ENCODE assay signal across 10 mouse cellular contexts in the genomic region with DNA sequence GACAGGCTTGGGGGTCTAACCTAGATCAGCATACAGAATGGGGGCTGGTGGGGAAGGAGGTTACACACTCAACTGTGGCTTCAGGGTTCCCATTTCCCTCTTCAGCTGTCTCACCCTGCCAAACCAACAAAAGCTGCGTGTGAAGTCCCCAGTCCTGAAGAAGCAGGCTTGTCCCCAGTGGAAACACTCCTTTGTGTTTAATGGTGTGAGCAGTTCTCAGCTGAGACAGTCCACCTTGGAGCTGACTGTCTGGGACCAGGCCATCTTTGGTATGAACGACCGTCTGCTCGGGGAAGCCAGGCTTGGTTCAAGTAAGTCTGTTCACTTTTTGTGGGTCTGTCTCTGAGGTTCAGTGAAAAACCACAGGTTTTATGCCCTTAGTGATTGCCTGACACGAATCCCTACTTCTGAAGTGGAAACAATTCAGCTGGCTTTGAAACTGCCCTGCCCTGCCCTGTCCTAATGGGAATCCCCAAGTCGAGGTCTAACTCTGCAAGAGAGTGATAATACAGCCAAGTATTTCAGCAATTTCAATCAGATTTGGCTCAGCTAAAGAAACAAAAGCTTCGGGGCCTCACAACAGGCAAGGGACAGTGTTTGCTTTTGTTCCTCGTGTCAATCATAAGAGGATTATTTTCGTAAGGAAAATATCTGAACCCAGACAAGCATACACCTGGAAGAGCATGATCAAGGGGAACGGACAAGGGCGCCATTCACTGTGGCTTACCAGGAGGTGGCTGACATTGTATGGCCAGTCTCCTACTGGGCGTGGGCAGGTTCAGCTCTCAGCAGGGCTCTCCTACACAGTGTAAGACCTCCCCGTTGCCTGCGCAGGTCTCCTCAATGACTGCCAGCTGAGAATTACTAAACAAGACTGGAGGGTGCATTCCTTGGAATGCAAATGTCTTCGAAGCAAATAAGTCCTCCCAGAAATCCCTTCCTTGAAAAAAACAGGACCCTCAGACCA. TPM values are rescaled to one million over a fixed set of nuclear protein-coding genes. Genes with fewer than 3 reads are reported as not detected.
DNase-seq lines count a peak whose midpoint lies in the region; ATAC-seq and TF ChIP-seq lines count a peak whose summit lies in the region.
"Had no signal": no experiment of that assay in that cellular context is flagged by ENCODE, and none has a peak within 500 bp of the region (broad histone marks: within the 10 kb centered on the region; RNA-seq: fewer than 3 reads in every experiment).

No protein-coding gene starts in this region.

- no peaks in the 10 kb centered on the region for H3K27me3 ChIP-seq in hindbrain, embryonic 13.5 days
- no peaks in the 10 kb centered on the region for H3K27me3 ChIP-seq in hindbrain, embryonic 12.5 days
- H3K27me3 ChIP-seq in thymus, adult 2 months (ENCODE audit: control insufficient read depth, insufficient read depth, low read length) = no peaks in the 10 kb centered on the region
- no peaks in the 10 kb centered on the region for H3K27me3 ChIP-seq in forebrain, postnatal 0 days (ENCODE audit: insufficient read depth, low read length)
- H3K27me3 ChIP-seq in cerebellum, adult 2 months (ENCODE audit: control insufficient read depth, insufficient read depth, low read length) = no peaks in the 10 kb centered on the region
- H3K27me3 ChIP-seq: CH12.LX had no signal

- no peak overlapping the region for H3K4me3 ChIP-seq in hindbrain, embryonic 13.5 days
- H3K4me3 ChIP-seq in hindbrain, embryonic 12.5 days = no peak overlapping the region
- no peak overlapping the region for H3K4me3 ChIP-seq in thymus, adult 2 months (ENCODE audit: control insufficient read depth, insufficient read depth, low read length)
- H3K4me3 ChIP-seq in forebrain, postnatal 0 days (ENCODE audit: low read depth, low read length) = no peak overlapping the region
- H3K4me3 ChIP-seq in cerebellum, adult 2 months (replicated peaks; ENCODE audit: insufficient read depth, low read depth, low read length) = no peak overlapping the region

- H3K4me1 ChIP-seq in hindbrain, embryonic 13.5 days (replicated peaks) = peaks cover 31% of the 10 kb centered on the region
- H3K4me1 ChIP-seq in hindbrain, embryonic 12.5 days = peaks cover 29% of the 10 kb centered on the region
- H3K4me1 ChIP-seq in thymus, adult 2 months (replicated peaks; ENCODE audit: control insufficient read depth, insufficient read depth, low read length) = peaks cover 17% of the 10 kb centered on the region
- 0 out of 2 replicates have a peak, but pooled peaks cover 4% of the 10 kb centered on the region for H3K4me1 ChIP-seq in forebrain, postnatal 0 days (ENCODE audit: insufficient read depth)
- no peaks in the 10 kb centered on the region for H3K4me1 ChIP-seq in cerebellum, adult 2 months (ENCODE audit: control insufficient read depth, insufficient read depth, low read length)

- H3K9me3 ChIP-seq in hindbrain, embryonic 13.5 days = no peaks in the 10 kb centered on the region
- H3K9me3 ChIP-seq in hindbrain, embryonic 12.5 days (replicated peaks) = no peaks in the 10 kb centered on the region; the same call in 1 of the 2 replicates
- no peaks in the 10 kb centered on the region for H3K9me3 ChIP-seq in forebrain, postnatal 0 days (ENCODE audit: low read length)

- no peak overlapping the region for H3K9ac ChIP-seq in hindbrain, embryonic 13.5 days
- H3K9ac ChIP-seq in hindbrain, embryonic 12.5 days = no peak overlapping the region
- H3K9ac ChIP-seq in forebrain, postnatal 0 days = no peak overlapping the region

- ATAC-seq in hindbrain, embryonic 13.5 days (ENCODE audit: low FRiP score) = no peak
- ATAC-seq in hindbrain, embryonic 12.5 days (ENCODE audit: low FRiP score) = no peak
- 0 out of 2 replicates have a peak, but pooled peaks have one; percentile 23 for ATAC-seq in forebrain, postnatal 0 days

- H3K36me3 ChIP-seq in hindbrain, embryonic 13.5 days = peaks cover 10% of the 10 kb centered on the region
- peaks cover 19% of the 10 kb centered on the region; the same call in 1 of the 2 replicates for H3K36me3 ChIP-seq in hindbrain, embryonic 12.5 days
- H3K36me3 ChIP-seq in thymus, adult 2 months (ENCODE audit: control insufficient read depth, insufficient read depth, low read length) = peaks cover 76% of the 10 kb centered on the region
- H3K36me3 ChIP-seq in forebrain, postnatal 0 days (ENCODE audit: insufficient read depth) = no peaks in the 10 kb centered on the region

- no peak for DNase-seq in thymus, adult 2 months
- DNase-seq in thymus, adult 18-20 months = no peak
- DNase-seq in forebrain, postnatal 0 days = no peak
- DNase-seq in yolk sac, embryonic 10.5 days (ENCODE audit: low spot score) = peak; percentile 19
- no peak for DNase-seq in cerebellum, adult 2 months
- DNase-seq in spleen, adult 18-20 months = no peak
- DNase-seq: adrenal gland, postnatal 36 days had no signal

- H3K27ac ChIP-seq in hindbrain, embryonic 13.5 days = peak overlapping the region; percentile 41; the same call in 1 of the 2 replicates
- H3K27ac ChIP-seq in hindbrain, embryonic 12.5 days = no peak overlapping the region
- H3K27ac ChIP-seq in thymus, adult 2 months (ENCODE audit: control insufficient read depth, insufficient read depth, low read length) = peak overlapping the region; percentile 54; the same call in 1 of the 2 replicates
- no peak overlapping the region for H3K27ac ChIP-seq in forebrain, postnatal 0 days (ENCODE audit: low read depth, low read length)
- no peak overlapping the region for H3K27ac ChIP-seq in cerebellum, adult 2 months (ENCODE audit: insufficient read depth, low read length)

- no peak overlapping the region for H3K4me2 ChIP-seq in hindbrain, embryonic 13.5 days
- H3K4me2 ChIP-seq in hindbrain, embryonic 12.5 days (replicated peaks) = no peak overlapping the region
- no peak overlapping the region for H3K4me2 ChIP-seq in forebrain, postnatal 0 days (ENCODE audit: low read depth)

- WGBS in hindbrain, embryonic 13.5 days = 30% methylated on average over 15 of the region's 15 CpGs
- WGBS in hindbrain, embryonic 12.5 days = 33% methylated on average over 15 of the region's 15 CpGs
- 58% methylated on average over 15 of the region's 15 CpGs for WGBS in thymus, adult 2 months
- WGBS in forebrain, postnatal 0 days = 19% methylated on average over 15 of the region's 15 CpGs
- 62% methylated on average over 15 of the region's 15 CpGs for WGBS in cerebellum, adult 2 months

- TF ChIP-seq POLR2A in thymus, adult 2 months (IDR thresholded peaks at IDR 0.05; ENCODE audit: control insufficient read depth, extremely low read depth, insufficient read depth, low read length, poor library complexity) = no peak
- TF ChIP-seq POLR2A in cerebellum, adult 2 months (IDR thresholded peaks at IDR 0.05; ENCODE audit: borderline replicate concordance, insufficient read depth, low read length) = no peak

- no peak for TF ChIP-seq CTCF in thymus, adult 2 months (IDR thresholded peaks at IDR 0.05; ENCODE audit: borderline replicate concordance, control insufficient read depth, extremely low read depth, insufficient read depth, low read length, poor library complexity)
- TF ChIP-seq CTCF in forebrain, postnatal 0 days (IDR thresholded peaks at IDR 0.05; ENCODE audit: low read depth) = no peak
- TF ChIP-seq CTCF in cerebellum, adult 2 months (IDR thresholded peaks at IDR 0.05; ENCODE audit: borderline replicate concordance, insufficient read depth, low read depth, low read length) = no peak

RNA-seq across cellular contexts. Expression of gene Ezr, which starts 46.0 kb away (rescaled TPM):
- polyA plus RNA-seq in hindbrain, embryonic 13.5 days (2015; fragmentation: Nextera tagmentation; extraction: Ambion mirVana) = 53.9 and 94.4 TPM in 2 replicates
- polyA plus RNA-seq in hindbrain, embryonic 12.5 days (2016; fragmentation: Nextera tagmentation; extraction: Ambion mirVana) = 97.9 and 103 TPM in 2 replicates
- 149 and 189 TPM in 2 replicates for polyA plus RNA-seq in thymus, adult 2 months (2012; rRNA removed)
- 37.8 and 45.4 TPM in 2 replicates for total RNA-seq in forebrain, postnatal 0 days (2014; rRNA removed)
- polyA plus RNA-seq in forebrain, postnatal 0 days (2015; fragmentation: Nextera tagmentation; extraction: Ambion mirVana) = 51.6 and 60.2 TPM in 2 replicates
- polyA plus RNA-seq in cerebellum, adult 2 months (2012; rRNA removed) = 12.1 and 16.1 TPM in 2 replicates

Comparison
In these comparisons a context has a peak if more than half of its experiments do, and no peak if none do; other contexts are left out.
1. H3K27ac ChIP-seq: peak in hindbrain, embryonic 13.5 days (single experiment) and thymus, adult 2 months (single experiment); none in hindbrain, embryonic 12.5 days (single experiment), forebrain, postnatal 0 days (single experiment) and cerebellum, adult 2 months (single experiment).